Mouse (Mus musculus) heart, postnatal 4 days (tissue): ENCODE results near the gene Nfix. TPM values are rescaled to one million over a fixed set of nuclear protein-coding genes. Genes with fewer than 3 reads are reported as not detected.

Experiments used
- DNase-seq: peaks from one replicate; pipeline ENCODE4 v3.0.0; 2021
- total RNA-seq, 2 experiments: library from RNA; stranded (reverse); gene quantifications; 2 replicates each; pipeline ENCODE4 v1.2.3; 2021

Nfix gene
- total RNA-seq, 2 experiments from 2014 or later, result 189 to 211 TPM

DNA sequence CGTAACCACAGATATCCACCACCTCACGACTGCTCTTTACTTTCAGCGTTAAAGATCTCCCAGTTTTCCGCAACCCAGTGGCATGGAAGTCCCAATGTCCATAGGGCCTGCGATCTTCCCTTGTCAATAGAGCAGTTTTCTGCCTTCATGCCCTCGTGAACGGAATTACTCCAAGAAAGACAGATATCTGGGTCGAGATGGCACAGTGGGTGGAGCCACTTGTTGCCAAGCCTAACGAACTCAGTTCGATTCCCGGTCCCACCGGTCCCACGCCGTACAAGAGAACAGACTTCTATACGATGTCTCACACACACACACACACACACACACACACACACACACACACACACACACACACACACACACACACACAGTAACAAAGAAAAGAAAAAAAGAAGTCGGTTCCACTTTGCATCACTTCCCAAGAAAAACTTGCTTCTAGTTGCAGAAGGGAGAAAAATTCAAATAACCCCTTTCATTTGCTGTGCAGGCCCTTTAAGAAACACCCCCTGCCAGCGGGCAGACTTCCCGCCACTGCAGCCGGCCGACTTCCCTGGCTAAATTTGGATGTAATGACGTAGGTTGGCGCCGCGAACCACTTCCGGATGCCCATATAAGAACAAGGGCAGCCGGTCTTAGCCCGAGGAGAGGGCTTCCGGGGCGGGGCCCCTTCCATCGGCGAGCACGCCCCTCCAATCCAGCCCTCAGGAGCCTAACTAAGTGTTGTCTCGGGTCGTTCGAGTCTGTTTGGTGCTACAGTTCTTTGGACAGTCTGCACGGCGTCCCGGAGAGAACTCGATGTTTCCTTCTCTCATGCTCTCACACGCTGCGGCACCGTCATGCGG is 136.4 kb downstream of the Nfix start:
- peak; percentile 98 for DNase-seq

DNA sequence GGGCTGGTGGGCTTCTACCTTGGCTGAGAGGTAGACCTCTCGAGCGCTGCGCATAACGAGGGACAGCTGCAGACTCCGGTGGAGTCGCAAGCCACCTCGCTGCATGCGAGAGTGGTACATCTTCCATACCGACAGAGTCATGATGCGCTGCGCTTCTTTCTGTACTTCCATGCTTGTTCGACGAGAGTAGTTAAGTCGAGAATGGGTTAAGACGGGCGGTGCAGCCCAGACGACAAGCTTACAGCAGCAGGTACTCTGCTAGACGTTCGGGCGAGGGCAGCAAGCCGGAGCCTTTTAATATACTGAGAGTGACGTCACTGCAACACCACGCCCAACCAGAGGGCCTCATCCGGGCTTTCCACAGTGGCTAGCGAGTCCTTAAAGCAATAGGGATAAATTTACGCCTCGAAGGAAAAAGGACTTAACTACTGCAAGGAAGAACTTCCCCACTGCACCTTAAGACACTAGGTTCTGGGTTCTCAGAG is 137.5 kb downstream of the Nfix start, which contains the start of gene Ier2:
Gene Ier2, minus strand, starts transcription at position 272 of the 485 bp plus-strand sequence.
- peak; percentile 96 for DNase-seq

DNA sequence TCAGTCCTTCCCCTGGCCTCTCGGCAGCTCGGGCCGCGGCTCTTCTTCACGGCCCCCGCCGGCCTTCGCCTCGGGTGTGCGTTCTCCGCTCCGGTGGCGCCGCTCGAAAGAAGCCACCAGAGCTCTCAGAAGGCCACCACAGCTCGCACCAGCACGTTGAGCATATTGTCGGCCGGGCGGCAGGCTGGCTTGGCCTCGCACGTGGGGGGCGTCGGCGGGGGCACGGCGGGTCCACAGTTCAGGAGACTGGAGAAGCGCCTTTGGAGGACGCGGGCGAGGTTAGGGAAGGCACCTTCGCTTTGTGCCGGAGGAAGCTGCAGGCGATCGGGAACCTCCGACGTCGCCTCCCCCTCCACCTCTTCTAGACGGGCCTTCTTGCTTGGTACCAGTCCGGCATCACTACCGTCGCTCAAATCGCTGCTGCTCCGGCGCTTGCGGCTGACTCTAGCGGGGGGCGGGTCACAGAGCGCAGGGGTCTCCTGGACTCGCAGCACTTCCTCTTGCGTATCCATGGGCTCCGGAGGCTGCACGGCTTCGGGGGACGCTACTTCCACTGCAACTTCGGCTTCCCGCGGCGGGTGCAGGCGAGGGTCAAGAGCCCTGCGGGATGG is 138.1 kb downstream of the Nfix start:
- DNase-seq, result peak; percentile 61

DNA sequence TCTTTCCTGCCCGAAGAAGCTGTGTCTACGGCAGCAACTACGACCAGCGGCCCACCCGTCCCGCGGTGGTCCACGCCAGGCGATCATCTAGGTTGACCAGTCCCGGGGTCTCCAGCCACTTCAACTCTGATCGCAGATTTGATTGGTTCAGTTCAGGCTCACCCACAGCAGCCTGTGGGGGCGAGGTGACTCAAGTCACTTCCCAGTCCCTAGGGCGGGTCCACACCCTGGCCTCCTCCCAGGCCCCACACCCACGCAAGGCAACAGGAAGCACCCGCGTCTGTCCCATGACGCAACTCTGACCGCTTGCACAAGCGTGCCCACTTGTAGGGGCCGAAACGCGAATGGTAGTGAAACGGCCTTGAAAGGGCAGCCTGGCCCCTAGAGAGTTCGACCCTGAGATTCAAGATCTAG is 138.7 kb downstream of the Nfix start:
- peak; percentile 92 for DNase-seq

DNA sequence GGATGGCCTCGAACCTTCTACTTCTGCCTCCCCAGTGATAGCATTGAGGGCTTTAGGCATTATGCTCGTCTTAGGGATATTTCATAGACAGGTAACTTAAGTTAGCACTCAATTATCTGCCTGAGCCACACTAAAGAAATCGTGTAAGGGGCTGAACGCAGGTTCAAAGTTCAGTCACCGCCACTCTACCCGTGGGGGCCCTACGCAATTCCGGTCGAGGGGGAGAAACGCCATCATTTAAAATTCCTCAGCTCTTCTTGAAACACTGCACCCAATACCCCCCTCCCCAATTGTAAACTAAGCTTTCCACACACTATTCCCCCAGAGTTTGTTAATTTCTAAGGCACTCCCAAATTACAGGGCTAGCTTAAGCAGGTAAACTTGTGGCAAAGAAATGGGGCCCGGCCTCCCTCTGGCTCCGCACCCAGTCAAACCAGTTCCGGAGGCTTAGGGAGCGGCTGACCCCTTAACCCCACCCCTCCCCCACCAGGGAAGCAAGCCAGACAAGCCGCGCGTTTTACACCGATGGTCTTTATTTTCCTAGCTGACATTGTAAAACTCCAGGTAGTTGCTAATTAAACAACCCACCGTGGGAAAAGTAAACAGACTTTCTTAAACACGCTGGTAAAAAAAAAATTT is 139.2 kb downstream of the Nfix start:
- DNase-seq, result peak; percentile 63

DNA sequence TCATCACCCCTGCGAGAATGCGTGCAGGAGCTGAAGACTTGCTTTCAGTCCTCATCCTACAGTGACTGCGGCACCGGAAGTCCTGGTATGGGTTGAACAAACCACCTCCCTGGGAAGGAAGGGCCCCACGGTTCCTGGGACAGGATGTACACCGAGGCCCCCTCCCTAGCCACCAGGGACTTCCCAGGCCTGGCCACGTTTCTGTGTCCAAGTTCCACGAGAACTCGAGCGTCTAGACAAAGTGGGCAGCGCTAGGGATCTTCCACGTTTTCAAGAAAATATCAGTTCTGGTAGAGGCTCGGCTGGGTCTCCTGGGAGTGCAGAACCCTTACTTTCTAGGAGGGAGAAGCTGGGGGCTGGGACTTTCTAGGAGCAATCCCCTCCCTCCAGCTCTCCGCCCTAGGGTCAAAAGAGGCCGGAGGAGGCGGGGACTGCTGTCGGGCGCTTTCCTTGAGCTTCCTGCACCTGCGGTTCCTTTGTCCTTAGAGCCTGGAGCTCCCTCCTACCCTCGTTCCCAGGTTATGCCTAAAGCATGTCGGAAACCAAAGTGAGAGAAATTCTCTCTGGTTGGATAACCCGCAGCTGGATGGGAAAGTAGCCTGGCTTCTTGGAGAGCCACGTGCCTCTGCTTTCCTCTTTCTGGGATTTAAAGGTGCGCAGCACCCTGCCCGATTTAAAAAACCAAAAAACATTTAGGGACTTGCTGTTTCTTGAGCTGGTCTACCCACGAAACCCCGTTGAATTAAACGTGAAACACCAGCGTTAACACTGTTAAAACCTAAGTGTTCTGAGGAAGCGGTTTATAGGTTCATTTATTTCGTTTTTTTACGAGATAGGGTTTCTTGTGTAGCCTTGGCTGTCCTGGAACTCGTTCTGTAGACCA is 140.0 kb downstream of the Nfix start:
- peak; percentile 77 for DNase-seq

DNA sequence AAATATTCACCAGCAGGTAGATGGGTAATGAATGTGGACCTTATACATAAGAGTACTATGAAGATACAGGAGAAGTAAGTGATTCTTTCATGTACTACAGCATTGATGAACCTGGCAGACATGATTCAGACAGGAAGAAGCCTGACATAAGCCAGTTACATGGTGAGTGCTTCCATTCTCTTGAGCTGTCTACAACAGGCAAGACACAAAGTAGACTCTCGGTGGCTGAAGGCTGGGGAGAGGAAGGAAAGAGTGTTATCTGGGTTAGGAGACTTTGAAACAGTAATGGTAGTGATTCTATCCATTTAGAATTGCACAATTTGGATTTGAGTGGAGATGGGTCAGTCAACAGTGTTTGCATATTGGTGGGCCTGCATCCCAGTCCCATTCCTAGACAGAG is 141.2 kb downstream of the Nfix start:
- DNase-seq, result no peak

DNA sequence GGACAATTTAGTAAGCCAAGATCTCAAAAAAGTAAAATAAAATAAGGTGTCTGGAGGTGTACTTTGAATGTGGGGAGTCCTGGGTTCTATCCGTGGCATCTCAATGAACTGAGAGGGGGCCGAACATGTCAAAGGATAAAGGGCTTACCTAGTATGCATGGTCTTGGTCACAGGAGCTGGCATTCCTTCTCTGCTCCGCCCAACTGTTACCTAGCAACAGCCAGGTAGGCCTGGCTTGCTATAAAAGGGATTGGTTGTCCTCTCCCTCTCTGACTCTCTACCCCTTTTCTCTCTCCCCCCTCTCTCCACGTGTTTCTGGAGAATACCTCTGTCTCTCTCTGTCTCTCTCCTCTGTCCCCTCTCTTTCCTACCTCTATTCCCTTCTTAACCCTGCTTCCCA is 142.5 kb downstream of the Nfix start:
- DNase-seq, result no peak

DNA sequence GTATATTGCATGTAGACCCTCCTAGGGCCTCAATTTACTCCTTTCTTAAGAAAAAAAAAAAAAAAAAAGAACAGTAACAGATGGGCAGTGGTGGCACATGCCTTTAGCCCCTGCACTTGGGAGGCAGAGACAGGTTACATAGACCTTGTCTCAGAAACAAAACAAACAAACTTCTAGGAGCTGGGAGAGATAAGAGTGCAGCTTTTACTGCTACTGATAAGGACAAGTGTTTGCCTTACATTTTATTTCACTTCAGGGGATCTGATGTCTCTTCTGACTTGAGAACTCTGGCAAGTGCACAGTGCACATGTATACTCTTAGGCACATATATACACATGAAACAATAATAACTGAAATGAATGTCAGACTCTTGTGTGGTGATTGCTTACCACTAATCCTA is 142.9 kb downstream of the Nfix start:
- DNase-seq, result no peak

DNA sequence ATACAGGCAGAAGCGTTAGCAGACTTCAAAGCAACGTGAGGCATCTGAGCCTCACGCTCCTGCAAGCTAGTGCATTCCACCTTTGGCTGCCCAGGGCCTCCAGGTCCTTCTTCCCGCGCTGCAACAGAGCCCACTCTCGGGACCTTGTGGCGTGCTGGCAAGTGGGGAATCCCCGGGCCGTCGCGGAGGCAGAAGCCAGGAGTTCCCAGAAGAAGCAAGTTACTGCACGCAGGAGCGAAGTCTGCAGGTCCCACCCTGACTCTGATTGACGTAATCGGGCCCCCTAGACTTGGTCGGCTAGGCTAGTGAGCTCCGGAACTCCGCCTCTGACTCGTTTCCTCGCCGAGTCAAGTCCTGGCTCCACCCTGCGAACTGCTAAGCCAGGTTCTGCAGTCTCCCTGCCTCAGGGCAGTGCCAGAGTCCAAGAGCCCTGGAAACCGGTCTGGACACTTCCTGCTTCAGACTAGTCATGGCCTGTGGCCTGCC is 143.5 kb downstream of the Nfix start:
- DNase-seq, result peak; percentile 83

DNA sequence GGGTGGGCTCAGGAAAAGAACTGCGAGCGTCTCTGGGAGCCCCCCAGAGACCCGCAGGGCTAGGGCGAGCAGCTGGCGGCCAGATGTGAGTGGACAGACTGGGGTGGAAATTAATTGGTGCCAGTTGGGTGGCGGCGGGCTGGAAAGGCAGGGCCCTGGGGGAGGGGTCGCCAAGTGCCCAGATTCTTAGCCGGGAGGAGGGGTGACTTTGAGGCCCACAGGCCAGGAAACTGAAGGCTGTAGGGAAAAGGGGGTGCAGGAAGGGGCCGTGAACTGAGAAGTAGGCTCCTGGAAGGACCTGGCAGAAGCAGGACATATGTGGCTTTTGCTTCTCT is 144.0 kb downstream of the Nfix start:
- peak; percentile 59 for DNase-seq

DNA sequence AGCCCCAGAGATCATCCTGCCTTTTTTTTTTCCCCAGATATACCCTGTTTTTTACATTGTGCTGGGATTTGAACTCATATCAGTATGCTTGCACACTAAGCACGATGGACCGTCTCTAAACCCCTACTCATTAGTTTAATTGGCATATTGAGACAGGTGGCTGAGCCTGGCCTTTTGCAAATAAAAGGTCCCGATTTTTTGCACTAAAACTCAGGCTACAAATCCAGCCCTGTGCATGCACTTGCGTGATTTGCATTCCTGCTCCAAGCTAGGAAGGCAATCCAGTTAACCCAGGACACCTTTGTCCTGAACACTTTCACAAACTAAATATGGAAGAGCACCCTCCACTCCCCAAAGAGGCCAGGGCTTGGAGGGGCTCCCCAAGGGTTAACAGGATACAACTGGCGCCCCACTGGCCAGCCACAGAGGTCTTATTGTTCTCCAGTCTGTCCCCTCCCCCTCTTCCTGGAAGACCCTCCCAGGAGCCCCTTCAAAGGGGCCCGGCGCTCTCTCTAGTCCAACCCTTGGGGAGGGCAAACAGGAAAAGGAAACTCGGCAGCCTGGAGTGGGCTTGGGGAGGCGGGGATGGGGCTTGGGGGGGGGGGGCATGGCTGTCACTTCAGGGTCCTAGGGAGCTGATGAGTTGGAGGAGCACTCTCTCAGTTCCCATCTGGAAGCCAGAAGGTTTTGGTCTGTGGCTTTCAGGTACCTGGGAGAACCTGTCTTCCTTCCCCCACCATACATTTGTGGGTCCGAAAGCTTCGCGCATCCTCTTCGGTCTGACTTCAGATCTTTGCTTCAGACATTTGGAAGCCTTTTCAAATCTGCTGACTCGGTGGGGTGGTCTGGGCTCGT is 144.6 kb downstream of the Nfix start:
- peak; percentile 64 for DNase-seq

DNA sequence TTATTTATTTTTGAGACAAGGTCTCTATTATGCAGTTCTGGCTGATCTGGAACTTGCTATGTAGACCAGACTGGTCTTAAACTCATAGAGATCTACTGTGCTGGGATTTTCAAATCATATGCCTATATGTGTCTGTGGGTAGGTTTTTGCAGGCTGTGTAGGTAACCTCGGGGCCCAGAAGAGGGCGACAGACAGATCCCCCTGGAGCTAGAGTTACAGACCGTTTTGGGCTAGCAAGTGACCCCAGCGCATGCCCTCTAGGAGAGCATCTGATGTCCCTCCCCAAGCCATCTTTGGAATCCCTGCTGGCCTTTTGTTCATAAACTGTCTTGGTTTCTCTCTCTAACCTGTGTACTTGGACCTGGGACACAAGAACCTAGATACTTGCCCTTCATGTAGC is 145.5 kb downstream of the Nfix start:
- peak; percentile 24 for DNase-seq

DNA sequence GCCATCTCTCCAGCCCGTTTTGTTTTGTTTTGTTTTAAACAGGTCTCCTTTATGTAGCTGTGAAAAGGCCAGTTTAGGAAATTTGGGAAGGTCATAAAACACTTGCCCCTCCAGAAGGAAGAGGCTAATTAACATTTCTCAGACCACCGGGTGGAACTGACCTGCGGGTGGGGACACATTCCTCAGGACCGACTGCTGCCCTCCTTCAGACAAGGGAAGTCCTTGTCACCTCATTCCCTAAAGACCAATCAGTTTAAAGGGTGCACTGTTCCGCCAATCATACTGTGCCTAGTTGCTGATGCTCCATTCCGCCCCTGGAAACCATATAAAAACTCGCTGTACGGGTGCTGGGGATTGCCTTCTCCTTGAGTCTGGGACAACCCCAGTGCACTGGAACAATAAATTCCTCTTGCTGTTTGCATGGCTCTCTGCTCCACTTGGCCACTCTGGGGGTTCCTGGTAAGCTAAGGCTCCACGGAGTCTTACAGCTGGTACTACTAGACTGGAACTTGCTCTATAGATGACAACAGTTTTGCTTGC is 147.0 kb downstream of the Nfix start:
- DNase-seq, result peak; percentile 3

DNA sequence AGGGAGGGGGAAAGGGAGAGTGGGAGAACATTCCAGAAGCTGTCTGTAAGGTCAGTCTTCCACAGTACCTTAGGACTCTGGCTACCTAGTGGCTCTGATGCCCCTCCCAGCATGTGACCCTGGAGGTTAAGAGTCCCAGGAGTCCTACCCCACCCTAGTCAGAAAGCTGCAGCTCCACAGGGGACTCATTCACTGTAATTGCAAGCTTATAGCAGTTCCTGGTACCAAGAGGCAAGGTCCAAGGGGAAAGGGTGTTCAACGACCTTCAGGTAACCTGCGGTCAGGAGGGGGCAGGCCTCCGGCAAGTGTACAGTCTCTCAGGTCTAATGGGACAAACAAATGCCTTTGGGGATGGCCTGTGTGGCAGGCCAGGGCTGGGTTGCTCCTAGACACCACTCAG is 149.9 kb downstream of the Nfix start:
- no peak for DNase-seq

Other genes starting within 250 kb of the Nfix start
- 10 to 100 TPM; 33.3 to 35.5 TPM for gene Ier2, start 137.5 kb downstream of the Nfix start, total RNA-seq
- gene Trmt1, start 114.0 kb downstream of the Nfix start, total RNA-seq, result 10 to 100 TPM; 47.4 to 48.8 TPM
- gene Nacc1, start 112.5 kb downstream of the Nfix start, total RNA-seq, result 10 to 100 TPM; 65.0 to 68.7 TPM
- gene Lyl1, start 98.9 kb downstream of the Nfix start, total RNA-seq, result 10 to 100 TPM in 1 of 2 experiments, 1 to 10 TPM in 1; 9.6 to 10.6 TPM
- 1 to 10 TPM; 1.1 to 1.3 TPM for gene G430095P16Rik, start 77.3 kb downstream of the Nfix start, total RNA-seq
- gene Dand5, start 22.5 kb upstream of the Nfix start, total RNA-seq, result 1 to 10 TPM; 3.4 to 3.6 TPM
- gene Gadd45gip1, start 31.2 kb upstream of the Nfix start, total RNA-seq, result 10 to 100 TPM; 24.2 to 26.2 TPM
- gene Rad23a, start 40.3 kb upstream of the Nfix start, total RNA-seq, result 10 to 100 TPM; 90.9 to 91.8 TPM
- 100 to 1,000 TPM; 320 to 358 TPM for gene Calr, start 46.6 kb upstream of the Nfix start, total RNA-seq
- gene Farsa, start 56.6 kb upstream of the Nfix start, total RNA-seq, result 10 to 100 TPM; 36.3 to 37.0 TPM
- gene Syce2, start 71.8 kb upstream of the Nfix start, total RNA-seq, result 10 to 100 TPM; 10.5 to 12.7 TPM
- gene Gcdh, start 93.6 kb upstream of the Nfix start, total RNA-seq, result 10 to 100 TPM; 29.7 to 33.0 TPM
- gene Klf1, start 101.6 kb upstream of the Nfix start, total RNA-seq, result under 1 TPM in 1 of 2 experiments, not detected in 1; 0.23 TPM
- 1 to 10 TPM; 6.0 to 7.1 TPM for gene Dnase2a, start 108.2 kb upstream of the Nfix start, total RNA-seq
- gene Mast1, start 137.0 kb upstream of the Nfix start, total RNA-seq, result under 1 TPM; 0.09 to 0.24 TPM
- not detected for gene Rtbdn, start 146.6 kb upstream of the Nfix start, total RNA-seq
- 1 to 10 TPM in 1 of 2 experiments, not detected in 1; 1.5 TPM for gene Gm49661, start 169.1 kb upstream of the Nfix start, total RNA-seq
- 100 to 1,000 TPM; 678 to 716 TPM for gene Prdx2, start 169.2 kb upstream of the Nfix start, total RNA-seq
- 10 to 100 TPM; 61.8 to 69.1 TPM for gene Rnaseh2a, start 169.4 kb upstream of the Nfix start, total RNA-seq
- gene Junb, start 178.4 kb upstream of the Nfix start, total RNA-seq, result 10 to 100 TPM; 12.3 to 12.4 TPM
- 1 to 10 TPM; 2.2 to 2.6 TPM for gene Hook2, start 190.3 kb upstream of the Nfix start, total RNA-seq
- not detected for gene Best2, start 214.2 kb upstream of the Nfix start, total RNA-seq
- gene Asna1, start 224.9 kb upstream of the Nfix start, total RNA-seq, result 10 to 100 TPM; 82.3 to 85.2 TPM
- 100 to 1,000 TPM; 132 to 133 TPM for gene Trir, start 226.5 kb upstream of the Nfix start, total RNA-seq
- 10 to 100 TPM; 36.4 to 41.0 TPM for gene Tnpo2, start 236.6 kb upstream of the Nfix start, total RNA-seq